Mouse (Mus musculus) embryonic stem cell, embryonic (primary cell): ENCODE results near the gene Rps6ka2.
"Not testable (repeated sequence)": the region's sequence is repeated elsewhere in the genome, so short reads cannot be mapped to it uniquely, and the experiment has no call there.

Source experiments
- CTCF ChIA-PET, 4 experiments: fragments of 300-600 bp in 2 of 4; fragments of 350-600 bp in 2 of 4; sonication (Branson Sonifier 250); formaldehyde crosslinking; loops; one replicate each; lab custom pipeline; 2022; ENCODE audit warnings: inconsistent platforms in 2 of 4; lab: Charles Lee
- POLR2A ChIA-PET, 4 experiments: fragments of 300-600 bp in 2 of 4; fragments of 350-600 bp in 2 of 4; sonication (Branson Sonifier 250); formaldehyde crosslinking; loops; one replicate each; lab custom pipeline; 2022; ENCODE audit warnings: antibody characterized with exemption in 4 of 4, inconsistent platforms in 1 of 4; lab: Charles Lee

The Rps6ka2 gene

GRCm38 (mm10) chr17:7169627-7170303, at the start of gene Rps6ka2:
Rps6ka2 (plus strand) TSS chr17:7170115.
- CTCF ChIA-PET, result interaction anchor here in 2 of 4 experiments (0.6 to 1.5 kb wide), 5 partner anchors 12 to 86 kb away, joined by 3 to 8 read pairs (median 4); no protein-coding TSS in a partner anchor
- POLR2A ChIA-PET, result interaction anchor here (0.6 to 4.4 kb wide), 73 partner anchors 8 to 1202 kb away, joined by 3 to 64 read pairs (median 4); partner anchors contain the start of genes Gtf2h5 (in 1 of the 4) and Serac1 (in 1 of the 4)

GRCm38 (mm10) chr17:7120835-7121234, 49.1 kb upstream of the Rps6ka2 start:
- CTCF ChIA-PET, POLR2A ChIA-PET: not testable (repeated sequence)

- CTCF ChIA-PET, POLR2A ChIA-PET: not testable (repeated sequence)
Measured at GRCm38 (mm10) chr17:7122554-7122953, 47.4 kb upstream of the Rps6ka2 start.

- POLR2A ChIA-PET, result not testable (repeated sequence)
Measured at GRCm38 (mm10) chr17:7126475-7126874, 43.4 kb upstream of the Rps6ka2 start.

GRCm38 (mm10) chr17:7134002-7134401, 35.9 kb upstream of the Rps6ka2 start:
- CTCF ChIA-PET, POLR2A ChIA-PET: not testable (repeated sequence)

More at GRCm38 (mm10) chr17:7126475-7126874, 43.4 kb upstream of the Rps6ka2 start:
- CTCF ChIA-PET, result not testable (repeated sequence)

GRCm38 (mm10) chr17:7135277-7135676, 34.6 kb upstream of the Rps6ka2 start:
- POLR2A ChIA-PET, CTCF ChIA-PET: not testable (repeated sequence)

GRCm38 (mm10) chr17:7138186-7138925, 31.6 kb upstream of the Rps6ka2 start:
- ChIA-PET POLR2A (interaction anchor here in 3 of 4 experiments (0.6 to 1.2 kb wide), 4 partner anchors 31 to 140 kb away, joined by 3 to 10 read pairs (median 4); partner anchors contain the start of gene Rps6ka2 (in 1 of the 3)), CTCF (interaction anchor here in 2 of 4 experiments (0.7 to 1.4 kb wide), 2 partner anchors 16 to 30 kb away, joined by 3 to 4 read pairs; no protein-coding TSS in a partner anchor)

- ChIA-PET POLR2A (no interaction called here), CTCF (no interaction called here)
Measured at GRCm38 (mm10) chr17:7140399-7141174, 29.3 kb upstream of the Rps6ka2 start.

GRCm38 (mm10) chr17:7142367-7142766, 27.5 kb upstream of the Rps6ka2 start:
- ChIA-PET POLR2A (interaction anchor here in 2 of 4 experiments (0.5 to 0.6 kb wide), 2 partner anchors 34 to 312 kb away, joined by 3 to 6 read pairs; no protein-coding TSS in a partner anchor), CTCF (interaction anchor here in 1 of 4 experiments (0.6 kb wide), 1 partner anchor 1201 kb away, joined by 4 read pairs; no protein-coding TSS in a partner anchor)

GRCm38 (mm10) chr17:7143885-7144518, 25.9 kb upstream of the Rps6ka2 start:
- ChIA-PET POLR2A (interaction anchor here in 1 of 4 experiments (1.5 kb wide), 1 partner anchor 20 kb away, joined by 3 read pairs; no protein-coding TSS in a partner anchor), CTCF (no interaction called here)

- CTCF ChIA-PET, result no interaction called here
Measured at GRCm38 (mm10) chr17:7145373-7146058, 24.4 kb upstream of the Rps6ka2 start.

GRCm38 (mm10) chr17:7146479-7146878, 23.4 kb upstream of the Rps6ka2 start:
- ChIA-PET CTCF (no interaction called here), POLR2A (interaction anchor here in 1 of 4 experiments (1.6 kb wide), 1 partner anchor 23 kb away, joined by 4 read pairs; the partner anchor contains the start of gene Rps6ka2)

More at GRCm38 (mm10) chr17:7145373-7146058, 24.4 kb upstream of the Rps6ka2 start:
- POLR2A ChIA-PET, result interaction anchor here in 1 of 4 experiments (1.6 kb wide), 1 partner anchor 24 kb away, joined by 4 read pairs; the partner anchor contains the start of gene Rps6ka2

- CTCF ChIA-PET, result interaction anchor here in 1 of 4 experiments (0.6 kb wide), 1 partner anchor 946 kb away, joined by 3 read pairs; no protein-coding TSS in a partner anchor
- POLR2A ChIA-PET, result no interaction called here
Measured at GRCm38 (mm10) chr17:7147920-7148321, 22.0 kb upstream of the Rps6ka2 start.

- POLR2A ChIA-PET, result no interaction called here
- CTCF ChIA-PET, result no interaction called here
Measured at GRCm38 (mm10) chr17:7149328-7150195, 20.4 kb upstream of the Rps6ka2 start.

GRCm38 (mm10) chr17:7151446-7152100, 18.3 kb upstream of the Rps6ka2 start:
- POLR2A ChIA-PET, result interaction anchor here in 3 of 4 experiments (0.6 to 1.5 kb wide), 3 partner anchors 13 to 48 kb away, joined by 3 to 4 read pairs (median 3); partner anchors contain the start of gene Rps6ka2 (in 1 of the 3)
- CTCF ChIA-PET, result no interaction called here

- ChIA-PET CTCF (no interaction called here), POLR2A (interaction anchor here in 2 of 4 experiments (0.7 to 2.9 kb wide), 2 partner anchors 12 to 18 kb away, joined by 3 to 14 read pairs; partner anchors contain the start of gene Rps6ka2 (in 1 of the 2))
Measured at GRCm38 (mm10) chr17:7152662-7153061, 17.3 kb upstream of the Rps6ka2 start.
